Mouse (Mus musculus) hindbrain, embryonic 15.5 days (tissue): Measurements from ENCODE around the gene Prpf18. TPM values are rescaled to one million over a fixed set of nuclear protein-coding genes. Genes with fewer than 3 reads are reported as not detected.

Experiments used
- ATAC-seq: fragments of 200-750 bp; cut with Nextera tagmentation; 2 replicates; pipeline ENCODE4 v1.8.0; 2017; ENCODE audit warnings: low read depth, moderate number of reproducible peaks, moderate TSS enrichment; ENCODE audit not compliant: low FRiP score
- H3K27ac ChIP-seq: fragments of 300-500 bp; sonication (generic); replicated peaks from 2 replicates; pipeline ENCODE4 v1.5.1; 2015; ENCODE audit warnings: mild to moderate bottlenecking, inconsistent platforms
- H3K27me3 ChIP-seq: fragments of 300-500 bp; sonication (generic); 2 replicates; pipeline ENCODE4 v1.6.1; 2015; ENCODE audit warnings: control low read depth, inconsistent platforms
- H3K36me3 ChIP-seq: fragments of 300-500 bp; sonication (generic); 2 replicates; pipeline ENCODE4 v1.6.1; 2015; ENCODE audit warnings: control low read depth, inconsistent platforms
- H3K4me1 ChIP-seq: fragments of 300-500 bp; sonication (generic); replicated peaks from 2 replicates; pipeline ENCODE4 v1.6.1; 2015; ENCODE audit warnings: control low read depth, inconsistent platforms
- H3K4me2 ChIP-seq: fragments of 300-500 bp; sonication (generic); 2 replicates; pipeline ENCODE4 v1.6.1; 2015; ENCODE audit warnings: moderate library complexity, mild to moderate bottlenecking, inconsistent platforms
- H3K4me3 ChIP-seq: fragments of 300-500 bp; sonication (generic); 2 replicates; pipeline ENCODE4 v1.5.1; 2015; ENCODE audit warnings: mild to moderate bottlenecking, inconsistent platforms
- H3K9ac ChIP-seq: fragments of 300-500 bp; sonication (generic); 2 replicates; pipeline ENCODE4 v1.6.1; 2015; ENCODE audit warnings: inconsistent platforms
- H3K9me3 ChIP-seq: fragments of 300-500 bp; sonication (generic); 2 replicates; pipeline ENCODE4 v1.6.1; 2016; ENCODE audit warnings: control low read depth, inconsistent platforms
- WGBS: fragments of 180-500 bp; shearing (Covaris S2); methylation state at CpG from one replicate; pipeline ENCODE4 v1.1.7; 2015; 5-methylcytosine and 5-hydroxymethylcytosine counted together
- polyA plus RNA-seq: library from polyadenylated mRNA; unstranded; fragments of >200 nt; fragmentation: Nextera tagmentation; extraction: Ambion mirVana; gene quantifications from 2 replicates; pipeline ENCODE4 v1.2.1, GENCODE M21; 2015

Gene Prpf18
- polyA plus RNA-seq, 1 experiment from 2014 or later = 39.8 TPM

DNA sequence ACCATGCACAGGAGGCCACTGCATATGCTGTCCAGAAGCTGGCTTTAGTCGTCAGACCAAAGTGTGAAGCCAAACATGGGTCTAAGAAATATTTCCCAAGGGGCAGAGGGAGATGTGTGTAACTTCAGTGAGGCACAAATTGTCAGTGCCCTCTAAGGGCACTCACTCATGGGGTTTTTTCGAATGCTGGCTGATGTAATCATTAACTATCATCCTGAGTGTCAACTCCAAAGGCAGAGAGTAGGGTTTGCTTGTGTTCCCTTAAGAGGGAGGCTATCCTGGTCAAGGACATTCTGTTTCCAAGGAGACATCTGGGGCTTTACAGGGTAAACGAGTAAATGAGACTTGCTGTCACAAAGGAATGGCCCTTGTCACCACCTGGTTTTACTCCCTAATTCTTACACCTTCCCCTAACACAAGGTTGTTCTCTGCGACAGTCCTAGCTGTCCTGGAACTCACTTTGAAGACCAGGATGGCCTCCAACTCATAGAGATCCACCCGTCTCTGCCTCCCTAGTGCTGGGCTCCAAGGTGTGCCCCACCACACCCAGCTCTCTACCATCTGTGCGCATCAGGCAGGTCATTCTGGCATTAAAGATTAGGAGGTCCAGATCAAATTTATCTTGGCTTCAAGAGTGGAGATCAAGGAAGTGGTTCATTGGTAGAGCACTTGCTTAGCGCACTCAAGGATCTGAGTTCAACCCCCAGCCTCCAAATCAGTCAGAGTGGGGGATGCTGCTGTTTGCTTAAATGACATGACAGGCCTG lies 79.2 kb downstream of the Prpf18 start:
- ATAC-seq = no peak
- WGBS = 84% methylated on average over 7 of the region's 7 CpGs
- Histone ChIP-seq H3K27ac (no peak overlapping the region), H3K9me3 (no peaks in the 10 kb centered on the region), H3K4me2 (no peak overlapping the region), H3K27me3 (no peaks in the 10 kb centered on the region), H3K9ac (no peak overlapping the region), H3K4me1 (peaks cover 8% of the 10 kb centered on the region; the same call in 1 of the 2 replicates), H3K4me3 (no peak overlapping the region), H3K36me3 (peaks cover 43% of the 10 kb centered on the region)

Other genes starting within 250 kb of the Prpf18 start
- 6.1 and 6.6 TPM in 2 replicates for gene Bend7, start 65.7 kb upstream of the Prpf18 start, polyA plus RNA-seq
- gene Sephs1, start 229.5 kb upstream of the Prpf18 start, polyA plus RNA-seq = 56.6 and 57.1 TPM in 2 replicates